Mouse (Mus musculus) layer of hippocampus, adult 8-10 months (tissue): ENCODE measurements around the gene Wfikkn1. TPM values are rescaled to one million over a fixed set of nuclear protein-coding genes. Genes with fewer than 3 reads are reported as not detected.

Experiments
- DNase-seq, 2 experiments: peaks; one replicate each; pipeline ENCODE4 v3.0.0; 2022; ENCODE audit warnings: low spot score in 2 of 2
- total RNA-seq, 4 experiments: library from RNA; stranded (reverse); gene quantifications; 2 replicates each; pipeline ENCODE4 v1.2.4; 2022

Wfikkn1 gene
- total RNA-seq, 4 experiments from 2014 or later: 1.6 to 2.4 (median 1.9) TPM

GRCm38 (mm10) chr17:25837533-25837932 is 43.1 kb downstream of the Wfikkn1 start:
- no peak for DNase-seq

GRCm38 (mm10) chr17:25837076-25837410 is 43.6 kb downstream of the Wfikkn1 start, which contains the start of gene Rhbdl1:
Gene Rhbdl1, minus strand, starts transcription at chr17:25837295.
- peak; percentile 79 to 85 for DNase-seq

GRCm38 (mm10) chr17:25836397-25837075 is 44.1 kb downstream of the Wfikkn1 start:
- DNase-seq: peak in 1 of 2 experiments; percentile 53

- DNase-seq: no peak
Measured at GRCm38 (mm10) chr17:25835816-25836215, 44.8 kb downstream of the Wfikkn1 start.

- DNase-seq: no peak
Measured at GRCm38 (mm10) chr17:25835301-25835700, 45.4 kb downstream of the Wfikkn1 start.

- no peak for DNase-seq
Measured at GRCm38 (mm10) chr17:25834595-25835222, 45.9 kb downstream of the Wfikkn1 start.

GRCm38 (mm10) chr17:25833961-25834594 is 46.6 kb downstream of the Wfikkn1 start:
- DNase-seq: no peak

GRCm38 (mm10) chr17:25833291-25833663 is 47.4 kb downstream of the Wfikkn1 start, which contains the start of gene Stub1:
Gene Stub1, minus strand, starts transcription at chr17:25833404.
- peak; percentile 85 to 87 for DNase-seq

GRCm38 (mm10) chr17:25832436-25833290 is 48.0 kb downstream of the Wfikkn1 start:
- DNase-seq: peak; percentile 98 to 99

- DNase-seq: no peak
Measured at GRCm38 (mm10) chr17:25831451-25832281, 49.0 kb downstream of the Wfikkn1 start.

GRCm38 (mm10) chr17:25830806-25831431 is 49.7 kb downstream of the Wfikkn1 start:
- no peak for DNase-seq

GRCm38 (mm10) chr17:25830200-25830753 is 50.4 kb downstream of the Wfikkn1 start:
- no peak for DNase-seq

- no peak for DNase-seq
Measured at GRCm38 (mm10) chr17:25829558-25830017, 51.1 kb downstream of the Wfikkn1 start.

- peak; percentile 78 to 87 for DNase-seq
Measured at GRCm38 (mm10) chr17:25828712-25829557, 51.7 kb downstream of the Wfikkn1 start, which contains the start of gene Jmjd8. Gene Jmjd8, plus strand, starts transcription at chr17:25828867.

- no peak for DNase-seq
Measured at GRCm38 (mm10) chr17:25828223-25828594, 52.4 kb downstream of the Wfikkn1 start.
